Mouse (Mus musculus) embryo, embryonic 10.5 days (tissue): ENCODE results near the gene Hnrnpl.

Source experiments
- DNase-seq: peaks from one replicate; pipeline ENCODE4 v3.0.0-alpha.2; 2015; ENCODE audit warnings: low spot score

The Hnrnpl gene

DNA sequence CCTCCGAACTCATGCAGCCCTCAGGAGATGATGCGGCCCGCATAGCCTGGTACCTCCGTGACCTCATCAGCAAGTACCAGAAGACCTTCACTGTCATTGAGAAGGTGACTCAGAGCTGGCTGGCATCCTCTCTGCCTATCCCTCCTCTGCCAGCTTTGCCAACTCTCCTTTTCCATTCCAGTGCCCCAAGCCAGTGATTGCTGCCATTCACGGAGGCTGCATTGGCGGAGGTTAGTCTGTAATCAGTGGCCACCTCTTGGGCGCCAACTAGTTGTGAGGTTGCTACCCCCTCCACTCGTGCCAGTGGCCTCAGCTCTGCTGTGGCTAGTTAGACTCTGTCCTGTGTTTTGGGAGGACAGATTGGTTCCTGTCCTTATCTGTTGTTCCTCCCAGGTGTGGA, 21.5 kb downstream of the Hnrnpl start:
- DNase-seq = no peak

DNA sequence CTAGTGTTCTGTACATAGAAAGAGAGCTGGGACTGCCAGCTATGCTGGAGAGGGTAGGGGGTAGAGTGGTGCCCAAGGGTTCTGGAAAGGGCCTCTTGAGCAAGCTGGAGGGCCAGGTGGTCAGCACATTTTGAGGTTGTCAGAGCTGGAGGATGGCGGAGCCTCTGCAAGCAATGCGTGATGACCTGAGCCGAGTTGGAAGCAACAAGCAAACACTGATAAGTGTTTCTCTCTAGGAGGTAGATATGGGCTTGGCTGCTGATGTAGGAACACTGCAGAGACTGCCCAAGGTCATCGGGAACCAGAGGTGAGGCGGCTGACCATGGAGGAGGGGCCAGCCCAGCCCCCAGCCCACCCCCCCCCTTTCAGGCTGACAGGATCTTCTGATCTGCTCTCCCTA, 22.6 kb downstream of the Hnrnpl start:
- no peak for DNase-seq

DNA sequence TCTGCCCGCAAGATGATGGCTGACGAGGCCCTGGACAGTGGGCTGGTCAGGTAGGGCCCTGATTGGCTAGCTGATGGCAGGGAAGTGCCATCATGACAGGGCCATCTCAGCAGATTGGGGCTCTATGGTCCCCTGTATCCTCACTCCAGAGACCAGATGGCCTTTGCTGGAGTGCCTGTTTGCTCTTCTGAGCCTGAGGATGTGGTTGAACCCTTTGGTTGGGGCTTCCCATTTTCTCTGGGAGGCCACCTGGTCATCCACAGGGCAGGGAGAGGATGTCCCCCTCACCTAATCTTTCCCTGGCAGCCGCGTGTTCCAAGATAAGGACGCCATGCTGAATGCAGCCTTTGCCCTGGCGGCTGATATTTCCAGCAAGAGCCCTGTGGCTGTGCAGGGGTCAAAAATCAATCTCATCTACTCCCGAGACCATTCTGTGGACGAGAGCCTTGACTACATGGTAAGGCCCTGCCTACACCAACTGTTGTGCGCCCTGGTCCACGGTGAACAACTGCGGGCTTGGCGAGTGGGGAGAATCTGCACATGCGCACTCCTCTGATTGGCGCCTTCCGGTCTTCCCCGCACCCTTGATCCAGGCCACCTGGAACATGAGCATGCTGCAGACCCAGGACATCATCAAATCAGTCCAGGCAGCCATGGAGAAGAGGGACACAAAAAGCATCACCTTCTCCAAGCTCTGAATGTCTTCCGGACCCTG, 23.2 kb downstream of the Hnrnpl start:
- DNase-seq = no peak

GRCm38 (mm10) chr7:28832137-28832536, 23.8 kb downstream of the Hnrnpl start:
- no peak for DNase-seq

DNA sequence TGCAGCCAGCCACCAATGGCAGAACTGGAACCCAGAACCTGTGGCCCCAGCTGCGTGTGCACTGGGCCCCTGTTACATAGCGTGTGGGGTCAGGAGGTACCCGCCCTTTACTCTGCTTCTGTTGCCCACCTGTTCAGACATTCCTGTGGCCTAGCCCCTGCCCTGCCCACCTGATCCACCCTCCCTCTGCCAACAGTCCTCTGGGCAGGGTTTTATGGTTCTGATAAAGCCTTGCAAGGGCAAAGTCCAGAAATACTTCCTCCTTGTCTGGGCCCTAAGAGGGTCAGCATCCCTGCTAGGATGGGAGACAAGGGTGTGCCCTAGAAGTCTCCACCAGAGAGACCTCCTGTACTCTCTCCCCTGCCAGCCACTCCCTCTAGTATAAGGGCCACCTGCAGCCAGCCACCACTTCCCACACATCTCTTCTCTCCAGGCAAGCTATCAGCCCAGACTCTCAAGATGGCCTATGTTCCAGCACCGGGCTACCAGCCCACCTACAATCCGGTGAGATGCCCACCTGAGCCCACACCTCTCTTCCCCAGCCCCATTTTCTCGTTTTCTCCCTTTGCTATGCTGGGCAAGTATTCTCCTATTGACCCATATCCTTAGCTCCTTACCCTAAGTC, 25.5 kb downstream of the Hnrnpl start, which contains the start of gene Lgals4:
Lgals4 (plus strand) TSS at position 132 of the 625 bp plus-strand sequence.
- no peak for DNase-seq

- no peak for DNase-seq
Measured at GRCm38 (mm10) chr7:28836936-28837335, 28.6 kb downstream of the Hnrnpl start.

DNA sequence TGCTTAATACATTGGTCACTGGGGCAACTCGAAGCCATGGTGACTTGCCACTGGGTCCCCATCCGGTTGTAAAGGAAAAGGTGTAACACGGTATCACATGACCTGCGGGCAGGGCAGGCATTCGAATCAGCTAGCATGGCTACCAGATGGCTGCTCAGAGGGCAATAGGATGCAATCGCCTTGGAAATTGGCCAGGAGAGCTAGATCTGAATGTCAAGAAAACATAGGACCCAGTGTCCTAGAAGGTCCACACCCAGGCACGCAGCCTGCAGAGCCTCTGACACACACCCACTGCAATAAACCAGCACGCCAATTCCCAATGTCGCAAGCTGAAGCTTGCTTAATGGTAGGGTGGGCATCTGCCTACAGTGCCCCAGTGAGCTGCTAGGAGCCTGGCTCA, 30.0 kb downstream of the Hnrnpl start:
- DNase-seq = no peak

DNA sequence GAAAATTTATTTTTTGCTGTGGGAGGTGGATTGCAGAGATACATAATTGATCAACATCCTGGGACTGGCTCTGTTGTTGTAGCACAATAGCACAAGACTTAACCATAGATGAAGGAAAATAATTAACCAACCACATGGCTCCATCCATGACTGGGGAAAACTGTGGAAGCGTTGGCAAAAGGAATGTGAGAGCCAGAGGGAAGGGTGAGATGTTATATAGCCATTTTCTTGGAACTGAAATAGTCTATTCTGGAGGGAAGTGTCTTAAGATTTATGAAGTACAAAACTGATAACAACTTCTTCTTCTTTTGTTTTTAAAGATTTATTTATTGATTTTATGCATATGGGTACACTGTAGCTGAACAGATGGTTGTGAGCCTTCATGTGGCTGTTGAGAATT, 38.9 kb downstream of the Hnrnpl start:
- no peak for DNase-seq

GRCm38 (mm10) chr7:28849700-28850236, 41.4 kb downstream of the Hnrnpl start:
- DNase-seq = peak; percentile 5

DNA sequence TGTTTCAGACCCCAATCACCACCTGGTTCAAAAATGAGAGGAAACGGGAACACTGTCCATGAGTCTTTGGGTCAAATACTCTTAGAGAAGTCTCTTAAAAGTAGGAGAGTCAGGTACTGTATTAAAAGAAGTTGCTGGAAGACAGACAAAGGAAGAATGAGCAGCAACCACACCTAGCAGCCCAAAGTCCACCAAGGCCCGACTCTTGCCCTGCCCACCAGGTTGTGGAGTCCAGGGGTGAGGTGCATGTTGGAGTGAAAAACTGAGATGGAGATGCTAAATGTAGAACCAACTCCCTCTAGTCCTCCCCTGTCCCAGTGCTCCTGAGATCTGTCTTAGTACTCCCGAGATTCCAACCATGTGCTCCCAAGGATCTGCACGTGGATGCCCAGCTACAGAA, 42.3 kb downstream of the Hnrnpl start:
- no peak for DNase-seq

GRCm38 (mm10) chr7:28859953-28860352, 51.6 kb downstream of the Hnrnpl start:
- DNase-seq = no peak

- DNase-seq = no peak
Measured at GRCm38 (mm10) chr7:28860898-28861297, 52.6 kb downstream of the Hnrnpl start.

GRCm38 (mm10) chr7:28862817-28863499, 54.6 kb downstream of the Hnrnpl start:
- DNase-seq = no peak

DNA sequence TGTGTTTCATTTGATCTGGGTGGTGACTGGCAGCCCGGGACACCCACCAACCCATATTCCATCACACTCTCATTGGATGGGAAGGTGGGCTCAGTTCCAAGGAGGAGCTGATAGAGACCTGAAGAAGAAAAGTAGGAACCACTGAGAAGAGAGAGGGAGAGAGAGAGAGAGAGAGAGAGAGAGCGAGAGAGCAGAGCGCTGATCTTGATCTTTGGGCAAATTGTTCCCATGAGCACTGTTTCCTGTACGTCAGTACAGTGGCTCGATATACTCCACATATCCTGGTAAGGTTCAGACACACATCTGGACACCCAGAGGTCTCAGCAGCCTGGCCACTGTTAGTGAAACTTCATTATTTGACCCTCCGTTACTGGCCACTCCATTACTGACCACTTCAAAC, 55.2 kb downstream of the Hnrnpl start, which contains the start of gene Lgals7:
Lgals7 (plus strand) TSS at position 314 of the 400 bp plus-strand sequence.
- no peak for DNase-seq

DNA sequence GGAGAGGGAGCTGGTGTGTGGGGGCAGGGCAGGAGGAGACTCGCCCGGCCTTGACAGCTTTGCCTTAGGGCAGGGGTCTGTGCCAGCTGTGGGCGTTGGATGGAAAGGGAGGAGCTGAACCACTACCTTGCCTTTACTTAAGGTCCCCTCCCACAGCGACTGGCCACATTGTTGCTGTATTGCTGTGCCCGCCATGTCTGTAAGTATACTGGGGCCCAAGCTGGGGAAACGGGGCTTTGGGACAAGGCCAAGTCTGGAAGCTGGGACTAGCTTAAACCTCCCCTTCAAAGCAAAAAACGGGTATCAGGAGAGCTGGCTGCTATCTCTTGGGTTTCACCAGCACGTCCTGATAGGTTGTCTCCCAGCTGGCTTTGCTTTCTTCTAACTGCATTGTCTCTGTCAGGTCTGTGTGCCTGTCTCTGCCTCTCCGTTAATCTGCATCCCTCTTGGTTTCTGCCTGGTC, 56.0 kb downstream of the Hnrnpl start:
- DNase-seq = no peak

- DNase-seq = peak; percentile 76
Measured at GRCm38 (mm10) chr7:28865481-28866300, 57.4 kb downstream of the Hnrnpl start.

DNA sequence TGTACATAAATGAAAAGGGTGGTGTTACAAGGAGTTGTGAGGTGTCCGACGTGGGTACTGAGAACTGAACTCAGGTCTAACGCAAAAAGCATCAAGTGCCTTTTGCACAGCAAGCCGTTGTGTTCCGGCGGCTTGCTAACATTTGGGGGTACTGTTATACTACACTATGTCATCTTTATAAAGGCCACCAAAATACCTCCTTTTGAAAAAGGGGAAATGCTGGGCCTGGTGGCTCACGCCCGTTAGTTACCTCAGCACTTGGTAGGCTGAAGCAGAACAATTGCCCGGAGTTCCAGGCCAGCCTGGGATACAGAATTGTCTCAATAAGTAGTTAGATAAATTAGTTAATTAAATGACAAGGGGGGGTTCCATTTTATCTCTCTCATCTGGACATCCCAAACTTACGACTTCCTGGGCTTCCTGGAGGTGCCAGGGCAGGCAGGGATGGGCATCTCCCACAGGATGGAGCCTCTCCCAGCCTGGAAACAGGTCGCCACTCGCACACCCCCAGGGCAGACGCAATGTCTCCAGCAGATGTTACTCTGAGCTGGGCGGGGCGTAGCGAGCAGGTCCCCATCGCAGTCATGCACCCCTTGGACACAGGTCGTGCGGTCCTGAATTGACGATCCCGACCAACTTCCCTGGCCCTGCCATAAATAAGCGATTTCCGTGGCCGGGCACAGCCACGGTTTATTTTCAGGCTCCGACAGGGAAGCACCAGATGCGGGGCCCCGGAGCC, 58.6 kb downstream of the Hnrnpl start:
- DNase-seq = no peak

- peak; percentile 80 for DNase-seq
Measured at GRCm38 (mm10) chr7:28867508-28868340, 59.4 kb downstream of the Hnrnpl start.

GRCm38 (mm10) chr7:28870901-28871664, 62.7 kb downstream of the Hnrnpl start:
- DNase-seq = no peak
